Mouse (Mus musculus) layer of hippocampus, adult 2 months (tissue): ENCODE measurements at regions not wholly inside any gene's neighbourhood (a gene's known extent, or its start where the extent isn't known, plus 50 kb on each side); places are given as distances from the start of the nearest gene placed in this dataset.

Source experiments
- DNase-seq, 2 experiments: peaks; one replicate each; pipeline ENCODE4 v3.0.0; 2022; ENCODE audit warnings: low spot score in 2 of 2
- H3K27ac ChIP-seq: fragments of 200-600 bp; 2 replicates; pipeline ENCODE4 v1.8.1; 2022
- H3K4me3 ChIP-seq: fragments of 200-600 bp; 2 replicates; pipeline ENCODE4 v1.8.1; 2022; ENCODE audit warnings: mild to moderate bottlenecking
- CTCF ChIP-seq: fragments of 200-600 bp; conservative IDR thresholded peaks from 2 replicates; pipeline ENCODE4 v1.8.1; 2022; ENCODE audit warnings: antibody characterized with exemption, mild to moderate bottlenecking, moderate library complexity

DNA sequence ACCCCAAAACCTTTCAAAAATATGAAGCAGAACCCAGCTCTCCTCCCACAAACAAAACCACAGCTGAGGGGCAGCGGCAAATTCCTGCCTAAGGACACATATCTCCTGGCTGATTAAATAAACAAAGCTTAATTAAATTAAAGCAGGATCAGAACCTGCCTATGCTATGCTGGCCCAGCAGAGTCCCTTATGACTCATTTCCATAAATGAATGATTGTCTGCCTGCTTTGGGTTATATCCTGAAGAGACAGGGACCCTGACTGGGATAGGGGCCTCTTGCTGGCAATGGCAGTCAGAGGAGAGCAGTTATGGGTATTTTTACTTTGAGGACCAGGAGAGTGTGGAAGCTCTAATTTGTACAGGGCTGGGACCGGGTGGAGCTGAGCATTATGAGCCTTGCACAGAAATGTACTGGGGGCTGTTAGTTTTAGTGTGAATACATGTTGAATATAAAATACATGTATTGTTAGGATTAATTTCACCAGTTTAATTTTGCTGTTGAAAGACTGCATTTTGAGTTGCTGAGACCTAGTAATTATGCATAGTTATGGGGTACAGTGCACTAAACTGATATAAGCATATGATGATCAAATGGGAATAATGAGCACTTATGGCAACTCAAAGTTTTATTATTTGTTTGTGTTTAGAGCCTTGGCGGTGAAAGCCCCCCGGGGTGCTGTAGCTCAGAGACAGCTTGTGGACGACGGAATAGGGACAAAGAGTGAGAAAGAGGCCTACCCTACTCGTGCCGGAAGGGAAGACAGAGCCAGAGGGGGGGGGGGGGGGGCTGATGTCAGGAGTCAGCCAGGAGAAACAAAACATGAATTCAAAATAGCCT lies 156.7 kb downstream of the Cartpt start:
- peak overlapping the region; percentile 33; the same call in 1 of the 2 replicates for H3K27ac ChIP-seq
- no peak for TF ChIP-seq CTCF
- no peak for DNase-seq
- H3K4me3 ChIP-seq = no peak overlapping the region

DNA sequence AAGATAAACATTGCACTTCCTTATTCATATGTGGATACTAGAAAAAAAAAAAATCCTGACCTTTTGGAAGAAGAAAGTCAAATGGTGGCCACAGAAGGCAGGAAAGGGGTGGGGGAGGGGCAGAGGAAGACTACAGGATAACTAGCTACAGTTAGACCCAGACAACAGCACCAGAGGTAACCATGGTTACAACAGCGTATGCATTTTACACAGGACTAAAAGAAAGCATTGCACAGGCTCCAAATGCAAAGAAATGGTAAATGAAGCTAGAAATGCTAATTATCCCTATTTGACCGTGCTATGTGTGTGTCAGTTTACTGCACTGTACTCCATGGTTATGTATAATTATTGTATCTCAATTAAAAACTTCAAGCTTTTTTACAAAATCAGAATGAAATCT lies 158.4 kb downstream of the Cartpt start:
- DNase-seq = no peak
- TF ChIP-seq CTCF = no peak
- H3K27ac ChIP-seq = no peak overlapping the region

GRCm38 (mm10) chr13:99741981-99742380 lies 158.9 kb downstream of the Cartpt start:
- no peak for TF ChIP-seq CTCF
- Histone ChIP-seq H3K4me3 (no peak overlapping the region), H3K27ac (no peak overlapping the region)
- DNase-seq = no peak

More for the DNA sequence above, 158.4 kb downstream of the Cartpt start:
- no peak overlapping the region for H3K4me3 ChIP-seq

- no peak for TF ChIP-seq CTCF
- Histone ChIP-seq H3K4me3 (no peak overlapping the region), H3K27ac (peak overlapping the region; percentile 92)
- peak in 1 of 2 experiments; percentile 30 for DNase-seq
Observed at GRCm38 (mm10) chr13:99739420-99739819, 161.5 kb downstream of the Cartpt start.

DNA sequence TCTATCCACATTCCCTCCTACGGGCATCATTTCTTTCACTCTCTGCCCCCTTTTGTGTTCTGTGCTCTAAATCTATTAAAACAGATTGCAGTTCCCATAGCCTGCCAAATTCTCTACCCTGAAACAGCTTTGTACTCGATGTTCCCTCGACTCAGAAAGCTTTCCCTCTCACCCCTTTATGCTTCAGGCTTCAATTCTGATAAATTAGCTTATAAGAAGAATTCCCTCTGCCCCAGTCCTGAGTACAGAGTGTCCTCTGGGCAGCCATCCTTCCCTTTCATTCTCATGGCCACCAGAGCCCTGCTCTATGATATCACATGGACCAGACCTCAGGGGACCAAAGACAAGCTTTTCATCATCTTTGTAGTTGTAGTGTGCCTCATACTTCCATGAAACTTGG lies 163.6 kb downstream of the Cartpt start:
- H3K4me3 ChIP-seq = no peak overlapping the region
- peak; percentile 46 to 72 for DNase-seq
- H3K27ac ChIP-seq = peak overlapping the region; percentile 92
- TF ChIP-seq CTCF = no peak

- peak in 1 of 2 experiments; percentile 1 for DNase-seq
- Histone ChIP-seq H3K4me3 (no peak overlapping the region), H3K27ac (no peak overlapping the region)
- no peak for TF ChIP-seq CTCF
Observed at GRCm38 (mm10) chr13:99729145-99729544, 171.7 kb downstream of the Cartpt start.

DNA sequence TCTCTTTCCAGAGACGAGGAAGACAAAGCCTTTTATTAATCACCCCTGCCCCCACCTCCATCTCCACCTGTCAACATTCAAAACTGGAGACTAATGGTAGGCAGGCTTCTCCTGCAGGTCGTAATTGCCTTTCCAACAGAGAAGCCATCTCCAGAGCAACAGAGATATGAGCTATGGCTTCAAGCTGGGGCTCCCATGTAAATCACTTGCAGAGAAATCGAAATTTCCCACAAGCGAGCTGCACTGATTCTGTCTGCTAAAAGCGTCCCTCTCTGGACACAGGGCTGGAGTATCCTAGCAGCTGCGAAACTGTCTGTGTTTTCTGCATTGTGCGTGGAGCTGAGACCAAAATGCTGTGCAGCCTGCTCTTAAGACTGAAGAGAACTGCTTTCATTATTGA lies 176.6 kb downstream of the Cartpt start:
- no peak overlapping the region for H3K4me3 ChIP-seq
- no peak for TF ChIP-seq CTCF
- H3K27ac ChIP-seq = peak overlapping the region; percentile 79
- no peak for DNase-seq

- no peak for DNase-seq
- H3K27ac ChIP-seq = peak overlapping the region; percentile 79
- no peak for TF ChIP-seq CTCF
- no peak overlapping the region for H3K4me3 ChIP-seq
Observed at GRCm38 (mm10) chr13:99723237-99723981, 177.5 kb downstream of the Cartpt start.

- Histone ChIP-seq H3K27ac (no peak overlapping the region), H3K4me3 (no peak overlapping the region)
- no peak for TF ChIP-seq CTCF
- no peak for DNase-seq
Observed at GRCm38 (mm10) chr13:99720566-99720965, 180.3 kb downstream of the Cartpt start.

GRCm38 (mm10) chr13:99696559-99696890 lies 180.2 kb upstream of the Map1b start:
- H3K4me3 ChIP-seq = no peak overlapping the region
- H3K27ac ChIP-seq = no peak overlapping the region
- no peak for DNase-seq
- TF ChIP-seq CTCF = no peak

- Histone ChIP-seq H3K27ac (no peak overlapping the region), H3K4me3 (no peak overlapping the region)
- DNase-seq = no peak
- TF ChIP-seq CTCF = no peak
Observed at GRCm38 (mm10) chr13:99695874-99696558, 179.7 kb upstream of the Map1b start.

DNA sequence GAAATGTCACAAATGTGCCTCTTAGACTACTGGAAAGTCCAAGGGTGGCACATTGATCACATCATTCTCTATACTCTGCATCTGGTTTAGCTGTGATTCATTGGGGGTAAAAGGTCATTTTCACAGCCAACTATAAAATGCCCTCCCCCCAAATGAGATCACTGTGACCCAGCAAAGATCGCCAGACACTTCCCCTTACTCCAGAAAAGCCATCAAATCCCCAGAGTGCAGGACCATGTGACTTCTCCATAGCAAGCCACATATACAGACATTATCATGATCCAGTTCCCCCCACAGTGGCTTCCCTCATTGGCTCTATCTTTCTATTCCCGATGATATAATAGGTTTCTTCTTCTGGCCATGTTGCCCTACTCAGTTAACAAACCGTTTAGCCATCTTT lies 163.6 kb upstream of the Map1b start:
- Histone ChIP-seq H3K4me3 (no peak overlapping the region), H3K27ac (peak overlapping the region; percentile 64; the same call in 1 of the 2 replicates)

GRCm38 (mm10) chr13:99679430-99679829 lies 163.1 kb upstream of the Map1b start:
- peak overlapping the region; percentile 64; the same call in 1 of the 2 replicates for H3K27ac ChIP-seq
- DNase-seq = no peak
- no peak overlapping the region for H3K4me3 ChIP-seq
- TF ChIP-seq CTCF = no peak

More for the DNA sequence above, 163.6 kb upstream of the Map1b start:
- DNase-seq = no peak
- TF ChIP-seq CTCF = no peak
